Mouse (Mus musculus) bone marrow macrophage, adult 2 months (primary cell): ENCODE results near the gene Gm49366. TPM values are rescaled to one million over a fixed set of nuclear protein-coding genes. Genes with fewer than 3 reads are reported as not detected.
"Not testable (repeated sequence)": the region's sequence is repeated elsewhere in the genome, so short reads cannot be mapped to it uniquely, and the experiment has no call there.

Source experiments
- H3K27ac ChIP-seq: 2 replicates; pipeline ENCODE4 v1.5.1; 2012; ENCODE audit warnings: low read depth, low read length; ENCODE audit not compliant: insufficient read depth
- H3K4me1 ChIP-seq: 2 replicates; pipeline ENCODE4 v1.6.1; 2012; ENCODE audit warnings: low read length; ENCODE audit not compliant: control insufficient read depth, insufficient read depth
- H3K4me3 ChIP-seq: 2 replicates; pipeline ENCODE4 v1.5.1; 2012; ENCODE audit warnings: mild to moderate bottlenecking, low read length, moderate library complexity; ENCODE audit not compliant: insufficient read depth
- CTCF ChIP-seq: IDR thresholded peaks from 2 replicates; pipeline ENCODE4 v1.5.1; 2012; ENCODE audit warnings: low read depth, mild to moderate bottlenecking, low read length, moderate library complexity
- POLR2A ChIP-seq: IDR thresholded peaks from 2 replicates; pipeline ENCODE4 v1.6.1; 2012; ENCODE audit warnings: mild to moderate bottlenecking, low read depth, low read length, borderline replicate concordance
- polyA plus RNA-seq: library from polyadenylated mRNA; stranded (reverse); fragments of >200 nt; gene quantifications from 2 replicates; pipeline ENCODE4 v1.2.4, GENCODE M21; 2012; ENCODE audit not compliant: missing spikeins, insufficient read depth, insufficient read length

Gm49366 gene
- polyA plus RNA-seq, result not detected in 2 replicates

DNA sequence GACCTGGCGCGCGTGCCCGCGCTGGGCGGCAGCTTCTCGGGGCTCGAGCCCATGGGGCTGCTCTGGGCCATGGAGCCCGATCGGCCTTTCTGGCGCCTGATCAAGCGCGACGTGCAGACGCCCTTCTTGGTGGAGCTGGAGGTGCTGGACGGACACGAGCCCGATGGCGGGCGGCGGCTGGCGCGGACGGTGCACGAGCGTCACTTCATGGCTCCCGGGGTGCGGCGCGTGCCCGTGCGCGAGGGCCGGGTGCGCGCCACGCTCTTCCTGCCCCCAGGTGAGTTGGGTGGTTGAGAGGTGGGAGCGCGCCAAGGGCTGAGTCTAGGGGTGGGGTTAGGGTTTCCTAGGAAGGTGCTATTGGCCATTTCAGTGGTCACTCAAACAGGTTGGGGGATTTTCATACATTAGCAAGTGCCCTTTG lies at the start of gene Gm49366:
Gene Gm49366 (plus strand): TSS at position 245 of the 421 bp plus-strand sequence.
- H3K4me1 ChIP-seq, H3K27ac ChIP-seq: not testable (repeated sequence)
- peak within 1 kb of the TSS; percentile 55 for H3K4me3 ChIP-seq

DNA sequence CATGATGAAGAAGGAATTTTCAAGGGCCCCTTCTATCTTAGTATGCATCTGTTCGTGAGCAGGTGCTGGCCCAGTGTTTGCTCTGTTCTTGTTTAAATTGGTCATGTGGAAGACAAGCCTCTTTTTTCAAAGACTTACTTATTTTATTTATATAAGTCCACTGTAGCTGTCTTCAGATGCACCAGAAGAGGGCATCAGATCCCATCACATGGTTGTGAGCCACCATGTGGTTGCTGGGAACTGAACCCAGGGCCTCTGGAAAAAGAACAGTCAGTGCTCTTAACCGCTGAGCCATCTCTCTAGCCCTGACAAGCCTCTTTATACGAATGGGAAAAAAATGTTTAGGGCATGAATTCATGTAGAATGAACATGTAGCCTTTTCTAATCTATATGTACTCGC lies 49.4 kb upstream of the Gm49366 start:
- H3K27ac ChIP-seq, result no peak overlapping the region
- no peak overlapping the region for H3K4me3 ChIP-seq
- TF ChIP-seq CTCF (no peak), POLR2A (no peak)
- peaks cover 9% of the 10 kb centered on the region for H3K4me1 ChIP-seq

GRCm38 (mm10) chr12:83997221-83997620 lies 41.5 kb upstream of the Gm49366 start:
- Histone ChIP-seq H3K27ac (no peak overlapping the region), H3K4me3 (no peak overlapping the region), H3K4me1 (peaks cover 8% of the 10 kb centered on the region)
- TF ChIP-seq CTCF, result no peak

- peaks cover 11% of the 10 kb centered on the region for H3K4me1 ChIP-seq
- no peak overlapping the region for H3K27ac ChIP-seq
- H3K4me3 ChIP-seq, result no peak overlapping the region
- TF ChIP-seq POLR2A, result no peak
These were observed 40.2 kb upstream of the Gm49366 start for GRCm38 (mm10) chr12:83998341-83999107.

DNA sequence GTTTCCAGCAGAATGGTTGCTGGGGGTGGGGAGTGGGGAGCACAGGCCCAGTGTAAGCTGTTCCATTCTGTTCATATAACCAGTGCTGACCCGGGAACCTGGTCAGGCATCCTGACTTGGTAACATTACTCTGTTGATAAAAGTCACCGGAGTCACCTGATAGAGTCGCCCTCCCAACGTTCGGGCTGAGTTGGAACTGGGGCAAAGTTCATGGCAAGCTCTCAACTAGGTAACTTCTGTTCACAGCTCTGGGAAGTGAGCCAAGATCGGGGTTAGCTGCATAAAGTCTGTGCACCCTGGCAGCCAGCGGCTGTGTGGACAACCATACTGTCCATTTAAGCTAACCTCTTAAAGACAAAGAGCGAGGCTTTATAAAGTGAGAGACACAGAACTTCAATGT lies 39.5 kb upstream of the Gm49366 start:
- H3K4me1 ChIP-seq, result peaks cover 15% of the 10 kb centered on the region
- not testable (repeated sequence) for H3K4me3 ChIP-seq, H3K27ac ChIP-seq

DNA sequence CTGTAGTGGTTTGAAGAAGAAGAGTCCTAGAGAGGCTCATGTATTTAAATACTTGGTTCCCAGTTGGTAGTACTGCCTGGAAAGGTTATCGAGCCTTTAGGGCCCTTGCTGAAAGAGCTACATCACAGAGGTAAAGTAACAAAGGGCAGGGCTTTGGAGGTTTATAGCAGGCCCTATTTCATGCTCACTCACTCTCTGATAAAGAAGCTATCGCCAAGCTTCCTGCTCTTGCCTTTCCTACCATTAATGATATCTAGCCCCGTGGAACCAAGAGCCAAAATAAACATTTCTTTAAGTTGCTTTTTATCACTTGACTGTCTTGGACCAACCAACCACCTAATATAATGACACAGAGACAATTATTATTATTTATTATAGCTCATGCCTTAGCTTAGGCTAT lies 38.3 kb upstream of the Gm49366 start:
- H3K4me1 ChIP-seq, result peaks cover 21% of the 10 kb centered on the region
- no peak overlapping the region for H3K4me3 ChIP-seq
- H3K27ac ChIP-seq, result no peak overlapping the region
- TF ChIP-seq CTCF, result no peak
- no peak for TF ChIP-seq POLR2A

DNA sequence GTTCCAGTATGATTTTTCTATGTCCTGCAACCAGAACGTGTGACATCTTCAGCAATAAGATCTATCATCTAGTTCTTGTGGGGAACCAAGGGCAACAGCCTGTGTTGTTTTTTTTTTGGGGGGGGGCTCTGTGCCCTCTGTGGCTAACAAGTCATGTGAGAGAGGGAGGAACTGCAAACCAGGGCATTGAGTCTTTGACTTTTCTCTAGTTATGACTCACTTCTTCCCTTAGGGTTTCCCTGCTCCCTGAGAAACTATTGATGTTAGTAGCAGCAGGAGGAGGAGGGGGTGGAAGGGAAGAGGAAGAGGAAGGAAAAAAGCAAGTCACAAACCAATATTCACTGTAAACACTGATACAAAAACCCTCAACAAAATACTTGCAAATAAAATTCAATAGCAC lies 34.9 kb upstream of the Gm49366 start:
- TF ChIP-seq CTCF, result no peak
- no peak overlapping the region for H3K4me3 ChIP-seq
- peaks cover 19% of the 10 kb centered on the region for H3K4me1 ChIP-seq
- H3K27ac ChIP-seq, result peak overlapping the region; percentile 88

DNA sequence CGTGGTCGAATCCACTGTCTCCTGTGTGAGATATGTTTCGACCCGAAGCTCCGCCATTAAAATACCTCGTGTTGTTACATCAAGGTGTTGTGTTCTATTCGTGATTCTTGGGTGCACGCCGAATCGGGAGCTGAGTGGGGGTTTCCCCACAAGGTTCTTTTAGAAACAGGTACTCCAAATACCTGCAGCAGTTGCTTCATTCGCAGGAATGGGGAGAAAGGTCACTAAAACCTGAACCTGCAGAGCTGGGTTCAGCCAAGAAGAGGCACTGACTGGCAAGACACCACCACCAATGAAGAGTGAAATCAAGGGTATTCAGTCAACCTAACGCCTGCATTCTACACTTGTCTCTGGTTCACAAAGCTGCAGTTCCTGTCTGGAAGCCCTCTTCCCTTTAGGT lies 30.5 kb upstream of the Gm49366 start:
- no peak overlapping the region for H3K27ac ChIP-seq
- no peak overlapping the region for H3K4me3 ChIP-seq
- TF ChIP-seq CTCF (no peak), POLR2A (no peak)
- H3K4me1 ChIP-seq, result peaks cover 27% of the 10 kb centered on the region

- TF ChIP-seq CTCF, result no peak
- no peak for TF ChIP-seq POLR2A
- H3K27ac ChIP-seq, result no peak overlapping the region
- peaks cover 24% of the 10 kb centered on the region for H3K4me1 ChIP-seq
- peak overlapping the region; percentile 65; the same call in 1 of the 2 replicates for H3K4me3 ChIP-seq
These were observed 30.0 kb upstream of the Gm49366 start for GRCm38 (mm10) chr12:84008729-84009128.

GRCm38 (mm10) chr12:84009171-84009965 lies 29.4 kb upstream of the Gm49366 start, which contains the start of gene Acot1:
Acot1 (plus strand) TSS chr12:84009490.
- H3K4me3 ChIP-seq, result peak within 1 kb of the TSS; percentile 65
- peaks cover 20% of the 10 kb centered on the region for H3K4me1 ChIP-seq
- not testable (repeated sequence) for H3K27ac ChIP-seq
